Mouse (Mus musculus): ENCODE results near the gene Tarm1. TPM values are rescaled to one million over a fixed set of nuclear protein-coding genes. Genes with fewer than 3 reads are reported as not detected.

Gene Tarm1
- total RNA-seq (2017) = not detected in 2 replicates

DNA sequence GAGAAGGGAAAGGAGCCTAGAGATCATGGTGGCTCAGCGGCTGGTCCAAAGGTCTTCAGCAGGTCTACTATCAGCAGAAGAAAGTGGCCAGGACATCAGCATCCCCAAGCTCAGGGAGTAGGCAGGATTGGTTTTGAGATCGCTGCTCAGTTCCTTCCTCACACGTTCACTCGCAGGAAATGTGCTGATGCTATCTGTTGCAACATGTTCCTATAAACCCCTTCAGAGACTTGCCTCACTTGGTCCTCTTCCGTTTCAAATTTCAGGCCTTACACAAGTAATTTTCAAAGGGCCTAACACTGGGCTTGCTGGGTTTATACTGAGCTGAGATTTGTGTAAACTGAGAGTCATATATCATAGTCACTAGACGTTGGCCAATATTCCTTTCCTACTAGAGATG, at the start of gene Tarm1:
Gene Tarm1 (minus strand): TSS at position 186 of the 400 bp plus-strand sequence.
- ATAC-seq (replicated peaks; ENCODE audit: low read depth, poor library complexity, severe bottlenecking) = peak; percentile 93

DNA sequence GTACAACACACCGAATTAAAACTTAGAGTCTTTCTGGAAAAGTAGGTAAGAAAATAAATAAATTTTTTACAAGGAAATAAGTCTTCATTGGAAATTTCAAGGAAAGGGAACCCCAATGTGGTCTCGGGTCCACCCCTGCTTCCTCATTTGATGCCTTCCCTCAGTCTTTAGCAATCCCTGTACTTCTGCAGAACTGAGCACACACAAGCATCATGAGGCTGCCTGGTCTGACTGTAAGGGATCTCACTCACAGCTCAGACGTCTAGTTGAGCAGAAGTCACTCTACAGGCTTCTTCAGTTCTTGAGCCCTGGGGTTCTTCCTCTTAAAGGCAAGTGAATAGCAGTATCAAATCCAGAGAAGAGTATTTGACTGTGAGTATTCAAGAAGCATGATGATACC, 3.5 kb upstream of the Tarm1 start:
- peak; percentile 76 for ATAC-seq (replicated peaks; ENCODE audit: low read depth, poor library complexity, severe bottlenecking)

DNA sequence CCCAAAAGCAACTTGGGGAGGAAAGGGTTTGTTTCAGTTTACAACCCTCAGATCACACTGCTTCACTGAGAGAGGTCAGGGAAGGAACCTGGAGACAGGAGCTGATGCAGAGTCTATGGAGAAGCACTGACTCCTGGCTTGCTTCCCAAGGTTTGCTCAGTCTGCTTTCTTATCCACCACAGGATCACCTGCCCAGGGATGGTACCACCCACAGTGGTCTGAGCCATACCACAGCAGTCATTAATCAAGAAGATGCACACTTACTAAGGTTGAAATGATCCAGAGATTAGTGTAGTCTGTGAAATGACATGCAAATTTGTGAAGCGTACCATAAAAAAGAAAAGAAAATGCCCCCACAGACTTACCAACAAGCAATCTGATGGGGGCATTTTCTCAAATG, 2.0 kb downstream of the Tarm1 start:
- ATAC-seq (replicated peaks; ENCODE audit: low read depth, poor library complexity, severe bottlenecking) = peak; percentile 47; the same call in 1 of the 2 replicates

DNA sequence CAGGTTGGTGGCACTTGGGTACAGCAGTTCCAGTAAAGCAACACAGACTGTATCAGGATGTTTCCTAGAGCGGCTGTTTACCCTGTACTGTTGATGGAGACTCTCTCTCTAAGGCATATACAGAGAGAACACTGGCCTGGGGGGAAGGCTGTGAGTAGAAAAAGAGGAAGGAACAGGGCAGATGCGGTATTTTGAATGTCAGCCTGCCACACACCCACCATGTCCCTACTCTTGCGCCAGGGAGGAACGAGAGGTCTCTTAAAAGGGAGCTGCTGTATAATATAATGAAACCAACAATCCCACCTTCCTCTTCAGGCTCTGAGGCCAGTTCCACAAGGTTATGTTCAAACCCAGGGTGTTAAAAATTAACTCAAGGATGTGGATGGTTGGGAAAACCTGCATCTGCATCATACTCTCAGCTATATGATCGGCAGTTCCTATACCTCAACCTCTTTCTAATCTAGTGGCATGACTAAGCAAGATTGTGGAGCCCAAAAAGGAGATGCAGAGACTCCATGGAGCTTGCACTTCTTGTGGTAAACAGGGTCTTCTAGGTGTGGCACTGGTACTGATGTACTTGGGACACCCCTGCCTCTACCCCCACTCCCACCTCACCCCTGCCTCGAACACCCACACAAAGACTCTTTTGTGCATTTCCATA, 20.3 kb downstream of the Tarm1 start:
- peak; percentile 100 for ATAC-seq (replicated peaks; ENCODE audit: low read depth, poor library complexity, severe bottlenecking)

DNA sequence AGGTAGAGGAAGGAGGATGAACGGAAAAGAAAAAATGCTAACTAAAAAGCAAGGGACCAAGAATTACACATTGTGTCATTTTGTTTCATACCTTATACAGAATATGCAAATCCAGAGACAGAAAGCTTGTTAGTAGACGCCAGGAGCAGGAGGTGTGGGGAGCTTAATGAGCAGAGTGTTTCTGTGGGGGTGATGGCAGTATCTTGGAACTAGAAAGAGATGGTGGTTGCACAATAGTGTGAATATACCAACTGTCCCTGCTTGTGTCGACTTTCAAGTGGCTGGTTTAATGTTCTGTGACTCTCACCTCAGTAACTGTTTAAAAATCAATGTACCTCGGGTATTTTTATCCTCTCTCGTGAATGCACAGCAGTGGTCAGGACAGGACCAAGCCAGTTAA, 25.7 kb downstream of the Tarm1 start:
- no peak for ATAC-seq (replicated peaks; ENCODE audit: low read depth, poor library complexity, severe bottlenecking)

DNA sequence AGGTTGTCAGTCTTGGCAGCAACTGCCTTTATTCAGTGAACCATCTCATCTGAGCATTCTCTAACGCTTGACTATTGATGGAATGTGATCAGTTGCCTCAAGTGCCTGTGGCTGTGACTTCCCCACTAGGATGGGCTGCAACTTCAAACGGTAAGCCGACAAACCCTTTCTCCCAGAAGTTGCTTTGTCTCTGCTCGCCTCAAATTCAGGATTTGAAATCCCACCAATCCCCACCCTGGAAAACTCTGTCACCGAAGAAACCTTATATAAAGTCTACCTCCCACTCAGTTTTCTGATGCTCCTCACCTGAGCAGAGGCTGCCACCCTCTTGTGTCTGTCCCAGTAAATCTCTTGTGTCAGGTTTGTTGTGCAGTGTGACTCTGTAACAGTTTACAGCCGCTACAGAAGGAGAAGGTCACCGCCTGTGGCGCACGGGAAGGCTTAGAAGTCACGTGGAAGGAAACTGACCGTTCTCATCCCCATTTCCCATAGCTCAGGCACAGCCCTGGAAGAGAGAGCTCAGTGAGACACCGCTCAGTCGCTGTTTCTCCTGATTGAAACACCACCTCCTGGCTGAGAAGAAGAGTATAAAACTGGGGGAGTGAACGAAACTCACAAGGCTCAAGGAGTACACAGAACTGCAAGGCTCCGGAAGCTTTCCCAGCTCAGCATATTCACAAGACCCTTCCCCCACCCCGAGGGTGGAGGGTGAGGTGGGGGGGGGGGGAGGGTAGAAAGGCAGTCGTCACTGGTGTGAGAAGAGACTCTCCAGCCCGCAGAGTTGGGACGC, 27.9 kb downstream of the Tarm1 start:
- no peak for ATAC-seq (replicated peaks; ENCODE audit: low read depth, poor library complexity, severe bottlenecking)

DNA sequence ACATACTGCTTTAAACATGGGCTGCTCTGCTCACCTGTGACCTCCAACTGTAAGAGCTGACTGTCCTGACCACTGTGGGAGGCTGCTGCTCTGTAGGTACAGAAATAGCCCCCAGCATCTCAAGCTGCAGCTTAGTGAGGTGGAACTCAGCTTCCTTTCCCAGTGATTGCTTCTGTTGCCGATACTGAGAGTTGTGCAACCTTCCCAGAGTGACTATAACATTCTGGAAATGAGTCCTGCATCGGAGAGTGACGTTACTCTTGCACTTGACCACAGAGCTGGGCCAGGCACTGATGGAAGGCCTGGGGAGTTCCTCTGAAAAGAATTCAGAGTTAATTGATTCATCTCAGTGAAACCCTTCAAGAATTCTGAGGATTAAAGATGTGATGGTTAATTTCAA, 29.6 kb downstream of the Tarm1 start:
- ATAC-seq (replicated peaks; ENCODE audit: low read depth, poor library complexity, severe bottlenecking) = peak; percentile 52; the same call in 1 of the 2 replicates

DNA sequence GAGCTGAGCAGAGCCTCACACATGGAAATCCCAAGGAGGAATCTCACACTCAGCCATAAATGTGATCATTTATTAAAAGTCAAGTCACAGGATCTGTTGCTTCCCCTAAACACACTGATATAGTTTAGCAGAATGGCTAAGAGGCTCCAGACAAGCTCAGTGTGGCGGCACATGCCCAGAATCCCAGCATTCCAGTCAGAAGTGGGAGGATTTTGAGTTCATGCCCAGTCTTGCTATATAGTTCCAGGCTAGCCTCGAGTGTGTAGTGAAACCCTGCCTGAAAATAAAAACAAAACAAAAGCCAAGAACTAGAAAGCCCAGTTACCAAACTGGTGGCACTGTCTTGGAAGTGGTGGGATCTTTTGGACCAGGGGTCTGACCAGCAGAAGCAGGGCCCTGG, 33.8 kb downstream of the Tarm1 start:
- no peak for ATAC-seq (replicated peaks; ENCODE audit: low read depth, poor library complexity, severe bottlenecking)

DNA sequence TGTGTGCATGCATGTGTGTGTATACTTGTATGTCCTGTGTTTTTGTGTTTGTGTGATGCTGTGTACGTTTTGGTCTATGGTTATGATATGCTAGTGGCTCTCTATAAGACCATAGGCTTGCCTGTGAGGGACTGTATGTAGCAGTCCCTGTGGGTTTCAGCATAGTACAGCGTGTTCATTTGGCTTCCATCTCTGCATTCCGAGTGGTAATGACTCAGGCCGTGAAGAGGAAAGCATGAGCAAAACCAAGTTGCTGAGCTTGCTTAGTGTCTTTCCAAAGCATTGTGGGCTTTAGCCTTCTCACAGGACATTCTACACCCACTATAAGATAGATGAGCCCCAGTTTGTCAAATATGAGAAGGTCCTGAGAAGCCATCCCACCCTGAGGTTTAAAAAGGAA, 39.1 kb downstream of the Tarm1 start:
- ATAC-seq (replicated peaks; ENCODE audit: low read depth, poor library complexity, severe bottlenecking) = no peak

DNA sequence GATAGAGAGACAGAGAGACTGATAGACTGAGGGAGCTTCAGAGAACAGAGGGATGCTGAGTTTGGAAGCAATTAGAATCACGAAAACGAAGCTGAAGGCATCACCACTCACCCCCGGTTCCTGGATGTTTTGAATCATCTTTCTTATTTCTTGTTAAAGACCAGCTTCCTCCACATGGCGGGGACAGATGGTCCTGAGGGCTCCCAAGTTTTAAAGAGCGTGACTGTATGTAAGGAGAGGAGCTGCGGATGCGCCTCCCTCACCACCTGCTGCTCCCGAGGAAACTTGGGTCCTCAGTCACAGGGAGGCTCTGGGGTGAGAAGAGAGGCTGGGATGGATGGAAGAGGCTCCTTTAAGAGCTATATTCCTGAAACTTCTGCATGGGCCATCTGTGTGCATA, 42.2 kb downstream of the Tarm1 start:
- no peak for ATAC-seq (replicated peaks; ENCODE audit: low read depth, poor library complexity, severe bottlenecking)

DNA sequence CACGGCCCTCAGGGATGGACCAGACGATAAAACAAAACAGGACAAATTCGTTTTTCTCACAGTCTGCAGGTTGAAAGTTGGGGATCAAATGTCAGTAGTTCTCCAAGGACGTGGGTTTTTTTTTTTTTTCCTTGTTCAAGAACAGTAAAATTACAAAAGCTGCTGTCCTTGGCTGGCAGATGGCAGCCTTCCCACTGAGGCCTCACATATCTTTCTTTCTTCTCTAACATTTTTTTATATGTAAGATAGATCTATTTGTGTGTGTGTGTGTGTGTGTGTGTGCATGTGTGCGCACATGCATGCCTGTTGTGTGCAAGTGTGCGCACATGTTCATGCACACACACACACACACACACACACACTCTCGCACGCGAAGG, 44.6 kb downstream of the Tarm1 start:
- ATAC-seq (replicated peaks; ENCODE audit: low read depth, poor library complexity, severe bottlenecking) = no peak

DNA sequence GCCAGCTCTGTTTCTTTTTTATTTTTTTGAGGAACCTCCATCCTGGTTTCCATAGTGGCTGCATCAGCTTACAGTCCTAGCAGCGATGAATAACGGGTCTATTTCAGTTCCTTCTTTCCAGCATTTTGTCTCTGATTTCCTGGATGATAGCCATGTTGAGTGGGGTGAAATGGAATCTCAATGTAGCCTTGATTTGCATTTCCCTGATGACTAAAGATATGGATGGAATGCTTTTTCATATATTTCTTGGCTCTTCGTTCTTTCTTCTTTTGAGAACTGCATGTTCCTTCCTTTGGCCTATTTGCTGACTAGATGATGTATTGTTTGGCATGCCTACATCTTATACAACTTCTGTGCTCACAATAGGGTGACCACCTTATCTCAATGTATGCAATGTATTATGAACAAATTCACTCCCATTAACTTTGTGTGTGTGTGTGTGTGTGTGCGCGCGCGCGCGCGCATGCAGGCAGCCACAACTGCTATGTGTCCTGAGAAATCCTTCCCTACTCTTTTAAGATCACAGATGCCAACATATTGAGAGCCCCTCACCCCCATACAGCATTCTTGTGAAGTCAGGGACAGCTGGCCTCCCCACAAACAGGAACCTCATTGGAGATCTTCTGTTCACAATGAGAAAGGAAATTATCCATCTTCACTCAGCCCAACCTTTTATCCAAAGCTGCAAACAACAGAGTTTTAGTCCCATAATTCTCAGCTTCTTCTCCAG, 45.1 kb downstream of the Tarm1 start:
- no peak for ATAC-seq (replicated peaks; ENCODE audit: low read depth, poor library complexity, severe bottlenecking)

DNA sequence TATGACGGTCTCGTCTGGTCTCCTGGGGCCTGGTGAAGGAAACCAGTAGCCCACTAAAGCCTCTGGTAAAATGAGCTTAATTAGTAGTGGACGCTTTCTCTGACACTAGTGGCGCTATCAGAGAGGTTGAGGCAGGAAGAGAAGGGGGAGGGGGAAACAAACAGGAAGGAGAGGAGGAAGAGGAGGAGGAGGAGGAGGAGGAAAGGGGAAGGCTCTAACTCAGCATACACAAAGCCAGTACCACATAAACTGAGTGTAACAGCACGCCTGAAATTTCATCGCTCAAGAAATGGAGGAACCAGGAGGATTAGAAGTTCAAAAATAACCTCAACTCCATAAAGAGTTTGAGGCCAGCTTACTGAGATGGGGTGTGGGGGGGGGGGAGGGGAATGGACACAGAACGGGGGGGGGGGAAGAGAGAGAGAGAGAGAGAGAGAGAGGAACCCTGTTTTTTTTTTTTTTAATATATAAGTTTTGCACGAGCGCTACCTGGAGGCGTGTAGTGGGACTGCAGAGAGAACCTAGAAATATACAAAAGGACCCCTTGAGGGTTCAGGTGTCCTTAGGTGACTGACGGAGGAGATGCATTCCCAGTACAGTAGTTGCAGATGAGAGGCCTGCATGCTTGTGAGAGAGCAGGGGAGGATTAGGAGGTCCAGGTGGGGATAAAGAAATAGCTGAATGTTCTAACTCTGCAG, 48.8 kb downstream of the Tarm1 start:
- no peak for ATAC-seq (replicated peaks; ENCODE audit: low read depth, poor library complexity, severe bottlenecking)

DNA sequence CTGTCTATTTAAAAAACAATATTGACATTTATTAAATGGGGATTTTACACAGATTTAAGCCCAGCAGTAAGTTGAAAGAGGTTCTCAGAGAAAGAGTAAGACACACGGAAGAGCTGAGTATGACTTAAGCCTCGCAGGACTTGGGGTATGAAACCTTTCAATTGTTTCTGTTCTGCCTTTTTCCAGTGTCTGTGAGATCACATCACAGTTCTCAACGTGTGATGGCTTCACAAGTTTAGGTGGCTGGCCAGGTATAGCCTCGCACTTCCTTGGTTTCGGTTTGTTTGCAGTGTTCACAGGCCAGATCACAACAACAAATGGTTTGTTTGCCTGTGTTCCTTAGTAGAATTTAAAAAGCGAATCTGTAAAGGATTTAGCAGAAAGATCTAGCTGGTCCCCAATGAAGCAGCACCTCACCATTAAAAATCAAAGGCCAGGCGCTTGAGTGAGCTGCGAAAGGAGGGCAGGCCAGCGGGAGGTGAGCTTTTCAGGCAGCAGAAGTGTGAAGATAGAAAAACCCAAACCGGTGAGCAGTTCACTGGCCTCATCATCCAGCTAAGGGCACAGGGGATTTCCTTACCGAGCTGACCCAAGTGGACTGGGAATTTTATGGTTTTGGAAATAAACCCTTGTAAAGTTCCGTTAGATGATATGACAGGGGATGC, 49.5 kb downstream of the Tarm1 start:
- no peak for ATAC-seq (replicated peaks; ENCODE audit: low read depth, poor library complexity, severe bottlenecking)

DNA sequence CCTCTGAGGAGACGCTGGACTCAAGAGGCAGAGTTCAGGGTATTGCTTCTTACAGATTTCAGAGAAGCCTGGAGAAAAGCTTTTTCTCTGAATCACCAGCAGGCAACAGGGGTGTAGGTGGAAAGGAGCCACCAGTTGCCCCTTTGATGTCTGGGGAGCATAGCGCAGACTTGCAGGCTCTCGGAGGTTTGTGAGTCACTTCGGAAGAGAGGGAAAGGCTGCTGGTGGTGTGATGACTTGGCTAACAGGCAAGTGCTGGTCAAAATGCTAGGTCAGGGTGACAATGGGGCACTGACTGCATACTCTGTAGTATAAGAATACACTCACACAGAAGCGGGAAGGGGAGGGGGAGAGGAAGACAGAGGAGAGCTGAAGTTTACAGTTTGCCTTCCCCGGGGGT, 51.3 kb downstream of the Tarm1 start:
- ATAC-seq (replicated peaks; ENCODE audit: low read depth, poor library complexity, severe bottlenecking) = no peak

DNA sequence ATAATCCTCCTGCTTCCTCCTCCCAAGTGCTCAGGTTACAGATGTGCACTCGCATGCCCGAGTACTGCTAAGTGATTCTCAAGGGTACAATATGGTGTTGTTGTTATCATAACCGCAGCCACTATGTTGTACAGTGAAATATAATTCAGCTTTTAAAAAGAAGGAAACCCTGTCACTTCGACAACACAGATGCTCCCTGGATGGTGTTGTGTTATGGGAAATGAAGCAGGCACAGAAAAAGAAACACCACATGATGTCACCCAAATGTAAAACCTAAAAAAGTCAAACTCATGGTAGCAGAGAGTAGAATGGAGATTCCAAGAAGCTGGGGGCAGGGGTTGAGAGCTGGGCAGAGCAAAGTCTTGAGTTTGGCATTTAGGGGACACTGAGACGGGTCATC, 51.8 kb downstream of the Tarm1 start:
- no peak for ATAC-seq (replicated peaks; ENCODE audit: low read depth, poor library complexity, severe bottlenecking)

DNA sequence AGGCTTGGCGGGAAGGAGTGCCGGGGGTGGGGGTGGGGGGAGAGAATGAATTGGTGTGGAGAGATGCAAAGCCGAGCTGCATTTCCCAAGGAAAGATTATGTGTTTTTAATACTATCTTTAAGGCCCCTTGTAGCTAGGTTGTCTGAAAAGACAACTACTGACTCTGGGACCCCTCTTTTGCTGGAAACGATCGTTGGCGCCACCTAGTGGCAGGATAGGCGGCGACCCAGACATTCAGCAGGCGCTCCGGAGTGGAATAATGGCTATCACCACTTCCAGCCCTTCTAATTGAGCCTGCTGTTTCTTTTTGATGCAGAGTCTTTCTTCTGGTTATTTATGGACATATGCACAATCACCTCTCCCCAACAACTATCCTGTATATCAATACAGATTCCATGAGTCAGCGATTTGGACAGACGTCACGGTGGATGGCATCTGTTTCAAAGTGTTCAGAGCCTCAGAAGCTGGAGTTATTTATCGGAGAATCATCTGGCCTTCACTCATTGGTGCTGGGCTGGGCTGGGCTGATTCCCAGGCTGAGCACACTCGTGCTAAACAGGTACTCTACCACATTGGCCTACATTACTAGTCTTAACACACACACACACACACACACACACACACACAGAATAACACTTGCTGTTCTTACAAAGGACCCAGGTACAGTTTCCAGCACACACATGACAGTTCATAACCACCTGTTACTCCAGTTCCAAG, 53.5 kb downstream of the Tarm1 start:
- peak; percentile 80 for ATAC-seq (replicated peaks; ENCODE audit: low read depth, poor library complexity, severe bottlenecking)

DNA sequence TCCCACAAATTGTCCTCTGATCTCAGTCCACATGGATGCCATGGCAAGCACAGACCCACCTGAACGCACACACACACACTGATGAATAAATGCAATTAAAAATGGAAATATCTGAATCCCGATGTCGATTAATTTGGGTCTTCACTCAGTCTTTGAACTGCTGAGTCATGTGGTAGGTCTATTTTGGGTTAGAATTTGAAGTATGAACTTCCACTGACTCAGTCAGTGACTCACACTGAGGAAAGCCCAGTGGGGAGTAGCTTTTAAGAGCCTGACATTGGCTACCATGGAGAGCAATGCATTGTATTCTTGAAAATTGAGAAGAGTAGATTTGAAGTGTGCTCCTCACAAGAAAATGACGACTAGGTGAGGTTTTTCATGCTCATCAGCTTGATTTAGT, 55.4 kb downstream of the Tarm1 start:
- ATAC-seq (replicated peaks; ENCODE audit: low read depth, poor library complexity, severe bottlenecking) = no peak

DNA sequence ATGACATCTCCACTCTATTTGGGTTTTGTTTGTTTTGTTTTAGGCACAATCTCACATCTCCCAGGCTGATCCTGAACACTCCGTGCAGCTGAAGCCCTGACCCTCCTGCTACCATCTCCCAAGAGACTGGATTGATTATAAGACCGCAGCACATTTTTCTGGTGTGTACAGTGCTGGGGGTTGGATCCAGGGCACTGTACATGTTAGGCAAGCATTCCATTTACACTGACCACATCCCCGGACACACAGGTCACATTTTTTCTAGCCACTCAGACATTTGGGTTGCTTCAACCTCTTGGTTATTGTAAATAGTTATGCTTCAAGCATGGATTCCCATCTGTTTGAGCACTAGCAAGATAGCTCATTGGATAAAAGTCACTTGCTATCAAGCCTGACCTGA, 55.8 kb downstream of the Tarm1 start:
- ATAC-seq (replicated peaks; ENCODE audit: low read depth, poor library complexity, severe bottlenecking) = no peak

Measured in common myeloid progenitor, adult 5-6 weeks (primary cell).